Mouse (Mus musculus): ENCODE measurements around the gene Khdrbs1. TPM values are rescaled to one million over a fixed set of nuclear protein-coding genes. Genes with fewer than 3 reads are reported as not detected.
A peak's percentile ranks its signal among the peaks of the same experiment; 100 is the strongest.
"Not testable (repeated sequence)": the region's sequence is repeated elsewhere in the genome, so short reads cannot be mapped to it uniquely, and the experiment has no call there.

Gene Khdrbs1
- polyA plus RNA-seq, 1 experiment = 42.5 TPM

GRCm38 (mm10) chr4:129706750-129707149 is 35.4 kb downstream of the Khdrbs1 start:
- WGBS = 41% methylated on average over 3 of the region's 3 CpGs
- H3K4me3 ChIP-seq (replicated peaks; ENCODE audit: insufficient read depth, low read depth, low read length) = no peak overlapping the region
- no peak overlapping the region for H3K27ac ChIP-seq (ENCODE audit: insufficient read depth, low read length)
- no peaks in the 10 kb centered on the region for H3K27me3 ChIP-seq (ENCODE audit: control insufficient read depth, insufficient read depth, low read length)
- no peak for DNase-seq
- H3K4me1 ChIP-seq (ENCODE audit: control insufficient read depth, insufficient read depth, low read length) = no peaks in the 10 kb centered on the region; the same call in none of the 2 replicates
- TF ChIP-seq CTCF (IDR thresholded peaks at IDR 0.05; ENCODE audit: borderline replicate concordance, insufficient read depth, low read depth, low read length) = no peak
- no peak for TF ChIP-seq POLR2A (IDR thresholded peaks at IDR 0.05; ENCODE audit: borderline replicate concordance, insufficient read depth, low read length)

GRCm38 (mm10) chr4:129702454-129702853 is 39.6 kb downstream of the Khdrbs1 start:
- Histone ChIP-seq H3K27me3 (ENCODE audit: control insufficient read depth, insufficient read depth, low read length) (no peaks in the 10 kb centered on the region), H3K27ac (ENCODE audit: insufficient read depth, low read length) (no peak overlapping the region), H3K4me1 (ENCODE audit: control insufficient read depth, insufficient read depth, low read length) (peaks cover 2% of the 10 kb centered on the region), H3K4me3 (replicated peaks; ENCODE audit: insufficient read depth, low read depth, low read length) (no peak overlapping the region)
- no peak for TF ChIP-seq CTCF (IDR thresholded peaks at IDR 0.05; ENCODE audit: borderline replicate concordance, insufficient read depth, low read depth, low read length)
- no peak for TF ChIP-seq POLR2A (IDR thresholded peaks at IDR 0.05; ENCODE audit: borderline replicate concordance, insufficient read depth, low read length)
- 13% methylated on average over 11 of the region's 11 CpGs for WGBS
- DNase-seq = peak; percentile 25 to 27

DNA sequence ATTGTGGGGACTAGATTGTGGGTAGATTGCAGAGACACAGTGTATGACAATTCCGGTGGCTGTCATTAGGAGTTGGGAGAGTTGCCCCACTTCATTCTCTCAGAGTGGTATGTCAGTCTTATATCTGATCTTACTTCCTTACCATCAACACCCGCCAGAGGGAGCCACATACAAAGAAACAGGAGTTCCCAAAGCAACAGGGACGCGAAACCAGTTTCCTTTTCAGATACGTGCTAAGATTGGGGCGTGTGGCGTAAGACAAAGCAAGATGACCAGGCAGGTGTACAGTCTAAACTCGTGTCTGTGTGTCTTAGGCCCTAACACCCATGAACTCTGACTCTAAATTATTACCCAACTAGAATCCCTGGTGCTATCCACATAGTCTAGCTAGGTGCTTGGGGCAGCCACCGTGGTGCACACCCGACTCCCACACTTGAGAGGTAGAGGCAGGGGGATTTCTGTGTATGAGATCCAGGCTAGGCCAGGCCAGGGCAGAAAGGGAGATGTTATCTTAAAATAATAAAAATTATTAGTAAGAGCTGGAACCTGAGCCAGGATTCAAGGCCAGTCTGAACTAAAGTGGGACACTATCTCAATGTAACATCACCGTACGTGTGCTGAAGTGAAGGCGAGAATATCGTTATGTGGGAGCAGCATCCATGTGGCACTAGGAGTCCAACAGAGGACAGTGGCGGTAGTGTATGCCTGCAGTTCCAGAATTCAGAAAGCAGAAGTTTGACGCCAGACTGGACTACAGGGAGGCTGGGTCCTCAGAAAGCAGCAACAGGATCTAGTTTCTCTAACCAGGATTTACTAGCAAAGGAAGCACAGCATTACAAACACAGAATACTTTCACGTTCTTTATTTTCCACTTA is 40.4 kb downstream of the Khdrbs1 start:
- TF ChIP-seq POLR2A (IDR thresholded peaks at IDR 0.05; ENCODE audit: borderline replicate concordance, insufficient read depth, low read length) (no peak), CTCF (IDR thresholded peaks at IDR 0.05; ENCODE audit: borderline replicate concordance, insufficient read depth, low read depth, low read length) (peak; percentile 72; the same call in 1 of the 2 replicates)
- DNase-seq = peak; percentile 71 to 75
- Histone ChIP-seq H3K4me3 (replicated peaks; ENCODE audit: insufficient read depth, low read depth, low read length) (peak overlapping the region; percentile 42), H3K4me1 (ENCODE audit: control insufficient read depth, insufficient read depth, low read length) (peaks cover 2% of the 10 kb centered on the region), H3K27me3 (ENCODE audit: control insufficient read depth, insufficient read depth, low read length) (no peaks in the 10 kb centered on the region), H3K27ac (ENCODE audit: insufficient read depth, low read length) (no peak overlapping the region)
- 30% methylated on average over 17 of the region's 17 CpGs for WGBS

- H3K27me3 ChIP-seq (ENCODE audit: control insufficient read depth, insufficient read depth, low read length); DNase-seq; H3K27ac ChIP-seq (ENCODE audit: insufficient read depth, low read length); H3K4me3 ChIP-seq (replicated peaks; ENCODE audit: insufficient read depth, low read depth, low read length); H3K4me1 ChIP-seq (ENCODE audit: control insufficient read depth, insufficient read depth, low read length): not testable (repeated sequence)
- 88% methylated on average over 6 of the region's 6 CpGs for WGBS
These were observed 41.4 kb downstream of the Khdrbs1 start for GRCm38 (mm10) chr4:129700661-129701060.

DNA sequence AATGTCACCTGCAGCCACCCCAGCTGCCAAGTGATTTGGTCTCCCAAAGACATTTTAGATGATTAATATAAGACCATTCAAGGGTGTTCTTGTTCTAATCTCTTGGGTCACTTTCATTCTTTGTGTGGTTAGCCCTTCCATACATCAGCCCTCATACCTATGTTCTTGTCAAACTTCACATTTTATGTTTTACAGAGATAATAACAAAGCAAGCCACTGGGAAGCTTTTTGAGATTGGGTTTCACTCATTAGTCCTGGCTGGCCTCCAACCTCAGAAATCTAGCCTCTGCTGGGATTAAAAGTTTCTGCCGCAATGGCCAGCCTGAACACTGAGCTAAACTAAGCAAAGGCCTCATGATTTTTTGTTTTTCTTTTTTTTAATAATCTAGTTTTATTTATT is 41.9 kb downstream of the Khdrbs1 start:
- H3K4me1 ChIP-seq (ENCODE audit: control insufficient read depth, insufficient read depth, low read length) = peaks cover 2% of the 10 kb centered on the region
- H3K4me3 ChIP-seq (replicated peaks; ENCODE audit: insufficient read depth, low read depth, low read length) = no peak overlapping the region
- no peak overlapping the region for H3K27ac ChIP-seq (ENCODE audit: insufficient read depth, low read length)
- no peak for DNase-seq
- no peaks in the 10 kb centered on the region for H3K27me3 ChIP-seq (ENCODE audit: control insufficient read depth, insufficient read depth, low read length)
- 67% methylated on average over 1 of the region's 1 CpGs for whole genome bisulfite sequencing
- TF ChIP-seq POLR2A (IDR thresholded peaks at IDR 0.05; ENCODE audit: borderline replicate concordance, insufficient read depth, low read length) (no peak), CTCF (IDR thresholded peaks at IDR 0.05; ENCODE audit: borderline replicate concordance, insufficient read depth, low read depth, low read length) (no peak)

- Histone ChIP-seq H3K27ac (ENCODE audit: insufficient read depth, low read length) (no peak overlapping the region; the same call in 1 of the 2 replicates), H3K4me1 (ENCODE audit: control insufficient read depth, insufficient read depth, low read length) (peaks cover 2% of the 10 kb centered on the region; the same call in 1 of the 2 replicates), H3K4me3 (replicated peaks; ENCODE audit: insufficient read depth, low read depth, low read length) (no peak overlapping the region), H3K27me3 (ENCODE audit: control insufficient read depth, insufficient read depth, low read length) (no peaks in the 10 kb centered on the region)
- 86% methylated on average over 7 of the region's 7 CpGs for WGBS
- no peak for DNase-seq
- no peak for TF ChIP-seq CTCF (IDR thresholded peaks at IDR 0.05; ENCODE audit: borderline replicate concordance, insufficient read depth, low read depth, low read length)
- no peak for TF ChIP-seq POLR2A (IDR thresholded peaks at IDR 0.05; ENCODE audit: borderline replicate concordance, insufficient read depth, low read length)
These were observed 44.9 kb downstream of the Khdrbs1 start for GRCm38 (mm10) chr4:129697191-129697590.

- Histone ChIP-seq H3K4me1 (ENCODE audit: control insufficient read depth, insufficient read depth, low read length) (no peaks in the 10 kb centered on the region), H3K27me3 (ENCODE audit: control insufficient read depth, insufficient read depth, low read length) (no peaks in the 10 kb centered on the region), H3K4me3 (replicated peaks; ENCODE audit: insufficient read depth, low read depth, low read length) (peak within 1 kb of the TSS; percentile 95), H3K27ac (ENCODE audit: insufficient read depth, low read length) (peak within 1 kb of the TSS; percentile 54; the same call in 1 of the 2 replicates)
- TF ChIP-seq CTCF (IDR thresholded peaks at IDR 0.05; ENCODE audit: borderline replicate concordance, insufficient read depth, low read depth, low read length) (no peak), POLR2A (IDR thresholded peaks at IDR 0.05; ENCODE audit: borderline replicate concordance, insufficient read depth, low read length) (peak; percentile 37; the same call in 1 of the 2 replicates)
- DNase-seq = peak; percentile 92 to 93
- WGBS = under 1% methylated on average over 57 of the region's 57 CpGs
These were observed 45.7 kb downstream of the Khdrbs1 start, which contains the start of gene Tmem39b for GRCm38 (mm10) chr4:129696158-129696985. Gene Tmem39b, minus strand, starts transcription at chr4:129696838.

Data from cerebellum, adult 2 months (tissue).